Comparison of ENCODE assay signal across 13 mouse cellular contexts in the genomic region with DNA sequence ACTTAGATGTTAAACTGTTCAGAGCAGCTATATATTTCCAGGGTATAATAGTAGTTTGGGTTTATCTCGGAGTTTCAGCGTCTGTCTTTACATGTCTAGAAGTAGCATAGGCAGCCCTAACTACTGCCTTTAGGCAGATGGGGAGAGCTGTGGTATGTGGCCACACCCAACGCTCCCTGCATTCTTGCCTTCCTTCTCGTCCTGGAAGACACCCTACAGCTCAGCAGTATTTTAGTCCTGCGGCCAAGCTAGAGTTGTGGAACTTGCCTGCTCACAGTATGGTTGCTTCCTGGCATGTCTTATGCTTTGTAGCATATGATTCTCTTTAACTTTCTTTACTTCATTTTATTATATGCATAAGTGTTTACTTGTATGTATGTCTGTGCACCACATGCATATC.
"Had no signal": no experiment of that assay in that cellular context is flagged by ENCODE, and none has a peak within 500 bp of the region (broad histone marks: within the 10 kb centered on the region; RNA-seq: fewer than 3 reads in every experiment).

No protein-coding gene starts in this region.

- DNase-seq: kidney, adult 2 months; kidney, postnatal 25 days; lung, embryonic 14.5 days; lung, postnatal 10 days; thymus, postnatal 36 days had no signal

- H3K27ac ChIP-seq: liver, embryonic 12.5 days; macrophage; midbrain, embryonic 15.5 days; neural tube, embryonic 12.5 days; stomach, embryonic 15.5 days had no signal

- H3K4me2 ChIP-seq: limb, embryonic 15.5 days; liver, embryonic 12.5 days; lung, embryonic 14.5 days; midbrain, embryonic 11.5 days; midbrain, embryonic 15.5 days; neural tube, embryonic 12.5 days; stomach, embryonic 15.5 days had no signal

- H3K9me3 ChIP-seq: limb, embryonic 15.5 days; liver, embryonic 12.5 days; megakaryocyte, embryonic 14.5 days; midbrain, embryonic 15.5 days; neural tube, embryonic 12.5 days; stomach, embryonic 15.5 days had no signal

- H3K4me1 ChIP-seq: limb, embryonic 15.5 days; liver, embryonic 12.5 days; megakaryocyte, embryonic 14.5 days; midbrain, embryonic 15.5 days; neural tube, embryonic 12.5 days; stomach, embryonic 15.5 days had no signal

- H3K27me3 ChIP-seq: limb, embryonic 15.5 days; liver, embryonic 12.5 days; megakaryocyte, embryonic 14.5 days; midbrain, embryonic 15.5 days; neural tube, embryonic 12.5 days; stomach, embryonic 15.5 days had no signal

- H3K4me3 ChIP-seq: limb, embryonic 15.5 days; liver, embryonic 12.5 days; megakaryocyte, embryonic 14.5 days; midbrain, embryonic 15.5 days; neural tube, embryonic 12.5 days; stomach, embryonic 15.5 days had no signal

- H3K9ac ChIP-seq: limb, embryonic 15.5 days; liver, embryonic 12.5 days; lung, embryonic 14.5 days; midbrain, embryonic 15.5 days; neural tube, embryonic 12.5 days; stomach, embryonic 15.5 days had no signal

- ATAC-seq: liver, embryonic 12.5 days; midbrain, embryonic 15.5 days had no signal

- H3K36me3 ChIP-seq: stomach, embryonic 15.5 days had no signal
